Mouse (Mus musculus): ENCODE results near the gene Eif4a1. TPM values are rescaled to one million over a fixed set of nuclear protein-coding genes. Genes with fewer than 3 reads are reported as not detected.

Eif4a1 gene
- total RNA-seq, 2 experiments from 2014 or later: 995 to 1,335 TPM

Other genes starting within 250 kb of the Eif4a1 start
Only the 30 nearest of the 35 such genes appear.
- gene Dnah2, start 123.3 kb downstream of the Eif4a1 start, total RNA-seq (2014; fragmentation: Nextera tagmentation): 0.11 and 3.5 TPM in 2 replicates
- gene Dnah2, start 123.3 kb downstream of the Eif4a1 start, total RNA-seq (2017): not detected in 2 replicates
- not detected in 2 replicates for gene Efnb3, start 112.2 kb downstream of the Eif4a1 start, total RNA-seq (2014; fragmentation: Nextera tagmentation)
- gene Efnb3, start 112.2 kb downstream of the Eif4a1 start, total RNA-seq (2017): not detected in 2 replicates
- 8.0 and 18.8 TPM in 2 replicates for gene Wrap53, start 92.2 kb downstream of the Eif4a1 start, total RNA-seq (2014; fragmentation: Nextera tagmentation)
- 6.5 and 11.3 TPM in 2 replicates for gene Wrap53, start 92.2 kb downstream of the Eif4a1 start, total RNA-seq (2017)
- 215 and 226 TPM in 2 replicates for gene Trp53, start 92.1 kb downstream of the Eif4a1 start, total RNA-seq (2014; fragmentation: Nextera tagmentation)
- gene Trp53, start 92.1 kb downstream of the Eif4a1 start, total RNA-seq (2017): 56.8 and 58.0 TPM in 2 replicates
- 1.7 and 3.0 TPM in 2 replicates for gene Atp1b2, start 66.5 kb downstream of the Eif4a1 start, total RNA-seq (2014; fragmentation: Nextera tagmentation)
- 0.10 TPM in 1 of 2 replicates, not detected in the other for gene Atp1b2, start 66.5 kb downstream of the Eif4a1 start, total RNA-seq (2017)
- not detected in 2 replicates for gene Shbg, start 54.5 kb downstream of the Eif4a1 start, total RNA-seq (2014; fragmentation: Nextera tagmentation)
- gene Shbg, start 54.5 kb downstream of the Eif4a1 start, total RNA-seq (2017): not detected in 2 replicates
- not detected in 2 replicates for gene Sat2, start 50.4 kb downstream of the Eif4a1 start, total RNA-seq (2014; fragmentation: Nextera tagmentation)
- 1.8 TPM in 1 of 2 replicates, not detected in the other for gene Sat2, start 50.4 kb downstream of the Eif4a1 start, total RNA-seq (2017)
- 47.4 and 65.8 TPM in 2 replicates for gene Fxr2, start 39.4 kb downstream of the Eif4a1 start, total RNA-seq (2014; fragmentation: Nextera tagmentation)
- gene Fxr2, start 39.4 kb downstream of the Eif4a1 start, total RNA-seq (2017): 34.1 and 37.1 TPM in 2 replicates
- gene Sox15, start 17.1 kb downstream of the Eif4a1 start, total RNA-seq (2014; fragmentation: Nextera tagmentation): not detected in 2 replicates
- not detected in 2 replicates for gene Sox15, start 17.1 kb downstream of the Eif4a1 start, total RNA-seq (2017)
- gene Mpdu1, start 9.8 kb downstream of the Eif4a1 start, total RNA-seq (2014; fragmentation: Nextera tagmentation): 40.7 and 48.6 TPM in 2 replicates
- gene Mpdu1, start 9.8 kb downstream of the Eif4a1 start, total RNA-seq (2017): 58.5 and 67.9 TPM in 2 replicates
- gene Cd68, start 6.3 kb downstream of the Eif4a1 start, total RNA-seq (2014; fragmentation: Nextera tagmentation): 29.7 and 52.0 TPM in 2 replicates
- gene Cd68, start 6.3 kb downstream of the Eif4a1 start, total RNA-seq (2017): 27.0 and 47.7 TPM in 2 replicates
- gene Senp3, start 9.7 kb upstream of the Eif4a1 start, total RNA-seq (2014; fragmentation: Nextera tagmentation): 99.4 and 106 TPM in 2 replicates
- 95.6 and 98.9 TPM in 2 replicates for gene Senp3, start 9.7 kb upstream of the Eif4a1 start, total RNA-seq (2017)
- 5.4 and 27.7 TPM in 2 replicates for gene Tnfsf13, start 13.4 kb upstream of the Eif4a1 start, total RNA-seq (2014; fragmentation: Nextera tagmentation)
- gene Tnfsf13, start 13.4 kb upstream of the Eif4a1 start, total RNA-seq (2017): 38.0 and 41.8 TPM in 2 replicates
- gene Tnfsf12, start 23.4 kb upstream of the Eif4a1 start, total RNA-seq (2014; fragmentation: Nextera tagmentation): 2.1 and 6.1 TPM in 2 replicates
- gene Tnfsf12, start 23.4 kb upstream of the Eif4a1 start, total RNA-seq (2017): 0.46 and 1.6 TPM in 2 replicates
- gene Tnfsfm13, start 23.7 kb upstream of the Eif4a1 start, total RNA-seq (2014; fragmentation: Nextera tagmentation): 4.9 and 6.6 TPM in 2 replicates
- 3.6 and 6.1 TPM in 2 replicates for gene Tnfsfm13, start 23.7 kb upstream of the Eif4a1 start, total RNA-seq (2017)
- 153 and 165 TPM in 2 replicates for gene Polr2a, start 86.2 kb upstream of the Eif4a1 start, total RNA-seq (2014; fragmentation: Nextera tagmentation)
- 30.2 and 38.5 TPM in 2 replicates for gene Polr2a, start 86.2 kb upstream of the Eif4a1 start, total RNA-seq (2017)
- not detected in 2 replicates for gene Slc35g3, start 89.5 kb upstream of the Eif4a1 start, total RNA-seq (2014; fragmentation: Nextera tagmentation)
- gene Slc35g3, start 89.5 kb upstream of the Eif4a1 start, total RNA-seq (2017): not detected in 2 replicates
- gene Zbtb4, start 93.5 kb upstream of the Eif4a1 start, total RNA-seq (2014; fragmentation: Nextera tagmentation): 1.8 and 2.1 TPM in 2 replicates
- gene Zbtb4, start 93.5 kb upstream of the Eif4a1 start, total RNA-seq (2017): 0.26 and 0.43 TPM in 2 replicates
- gene Chrnb1, start 123.5 kb upstream of the Eif4a1 start, total RNA-seq (2014; fragmentation: Nextera tagmentation): not detected in 2 replicates
- gene Chrnb1, start 123.5 kb upstream of the Eif4a1 start, total RNA-seq (2017): 0.82 TPM in 1 of 2 replicates, not detected in the other
- gene Fgf11, start 129.4 kb upstream of the Eif4a1 start, total RNA-seq (2014; fragmentation: Nextera tagmentation): 1.6 and 2.9 TPM in 2 replicates
- not detected in 2 replicates for gene Fgf11, start 129.4 kb upstream of the Eif4a1 start, total RNA-seq (2017)
- not detected in 2 replicates for gene Tmem102, start 133.2 kb upstream of the Eif4a1 start, total RNA-seq (2014; fragmentation: Nextera tagmentation)
- gene Tmem102, start 133.2 kb upstream of the Eif4a1 start, total RNA-seq (2017): not detected in 2 replicates
- gene Gm39566, start 142.9 kb upstream of the Eif4a1 start, total RNA-seq (2014; fragmentation: Nextera tagmentation): not detected in 2 replicates
- not detected in 2 replicates for gene Gm39566, start 142.9 kb upstream of the Eif4a1 start, total RNA-seq (2017)
- gene Spem2, start 146.0 kb upstream of the Eif4a1 start, total RNA-seq (2014; fragmentation: Nextera tagmentation): not detected in 2 replicates
- not detected in 2 replicates for gene Spem2, start 146.0 kb upstream of the Eif4a1 start, total RNA-seq (2017)
- not detected in 2 replicates for gene Spem1, start 149.8 kb upstream of the Eif4a1 start, total RNA-seq (2014; fragmentation: Nextera tagmentation)
- gene Spem1, start 149.8 kb upstream of the Eif4a1 start, total RNA-seq (2017): not detected in 2 replicates
- 13.5 and 33.1 TPM in 2 replicates for gene Nlgn2, start 165.4 kb upstream of the Eif4a1 start, total RNA-seq (2014; fragmentation: Nextera tagmentation)
- gene Nlgn2, start 165.4 kb upstream of the Eif4a1 start, total RNA-seq (2017): 4.0 and 7.4 TPM in 2 replicates
- gene Tmem256, start 166.1 kb upstream of the Eif4a1 start, total RNA-seq (2014; fragmentation: Nextera tagmentation): 294 and 359 TPM in 2 replicates
- gene Tmem256, start 166.1 kb upstream of the Eif4a1 start, total RNA-seq (2017): 118 and 164 TPM in 2 replicates
- gene Plscr3, start 174.0 kb upstream of the Eif4a1 start, total RNA-seq (2014; fragmentation: Nextera tagmentation): 108 and 109 TPM in 2 replicates
- 24.9 and 25.2 TPM in 2 replicates for gene Plscr3, start 174.0 kb upstream of the Eif4a1 start, total RNA-seq (2017)
- 0.60 TPM in 1 of 2 replicates, not detected in the other for gene Tnk1, start 186.3 kb upstream of the Eif4a1 start, total RNA-seq (2014; fragmentation: Nextera tagmentation)
- not detected in 2 replicates for gene Tnk1, start 186.3 kb upstream of the Eif4a1 start, total RNA-seq (2017)
- gene Tmem95, start 205.6 kb upstream of the Eif4a1 start, total RNA-seq (2014; fragmentation: Nextera tagmentation): not detected in 2 replicates
- gene Tmem95, start 205.6 kb upstream of the Eif4a1 start, total RNA-seq (2017): not detected in 2 replicates
- 0.41 and 4.2 TPM in 2 replicates for gene Kctd11, start 209.0 kb upstream of the Eif4a1 start, total RNA-seq (2014; fragmentation: Nextera tagmentation)
- 1.1 and 2.6 TPM in 2 replicates for gene Kctd11, start 209.0 kb upstream of the Eif4a1 start, total RNA-seq (2017)

Data from granulocyte monocyte progenitor cell, adult 5-6 weeks (primary cell).